Mouse (Mus musculus) spleen, adult 2 months (tissue): ENCODE data around the gene Vamp3.

Experiments
- CTCF ChIP-seq: fragments of 200-500 bp; IDR thresholded peaks from 2 replicates; pipeline ENCODE4 v1.5.1; 2011; ENCODE audit warnings: mild to moderate bottlenecking, inconsistent platforms; ENCODE audit not compliant: insufficient read depth, insufficient read length, insufficient replicate concordance; ENCODE audit errors: extremely low read depth
- POLR2A ChIP-seq: fragments of 200-500 bp; IDR thresholded peaks from 2 replicates; pipeline ENCODE4 v1.6.1; 2011; ENCODE audit warnings: low read depth, low read length, inconsistent platforms

DNA sequence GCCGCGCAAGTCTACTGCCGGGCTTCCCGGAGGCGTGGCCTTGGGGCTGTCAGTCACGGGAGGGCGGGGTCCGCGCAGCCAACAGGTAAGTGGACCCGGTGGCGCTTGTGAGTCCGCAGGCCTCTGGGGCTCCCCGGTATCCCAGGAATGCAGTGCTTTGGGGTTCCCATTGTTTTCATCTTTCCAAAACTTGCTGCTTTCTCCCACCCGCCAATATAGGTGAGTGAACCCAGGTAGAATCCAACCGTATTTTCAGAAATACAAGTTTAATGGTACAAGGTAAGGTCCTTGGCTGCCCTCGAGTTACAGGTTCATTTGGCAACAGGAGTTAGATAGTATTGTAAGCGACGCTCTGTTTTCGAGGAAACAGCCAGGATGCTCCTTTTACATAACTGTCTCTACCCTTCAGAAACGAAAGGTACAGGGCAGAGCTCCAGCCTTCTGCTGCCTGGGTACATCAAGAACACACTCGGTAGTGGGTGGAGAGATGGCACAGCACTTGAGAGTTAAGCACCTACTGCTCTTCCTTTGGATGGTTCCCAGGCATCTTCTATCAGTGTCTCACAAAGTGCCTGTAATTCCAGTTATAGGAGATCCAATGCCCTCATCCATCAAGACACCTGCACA is 12.7 kb downstream of the Vamp3 start:
- TF ChIP-seq POLR2A (no peak), CTCF (no peak)
